Mouse (Mus musculus) spleen, postnatal 14 days (tissue): ENCODE measurements at regions not wholly inside any gene's neighbourhood (a gene's known extent, or its start where the extent isn't known, plus 50 kb on each side); places are given as distances from the start of the nearest gene placed in this dataset.
A peak's percentile ranks its signal among the peaks of the same experiment; 100 is the strongest.
"Not testable (repeated sequence)": the region's sequence is repeated elsewhere in the genome, so short reads cannot be mapped to it uniquely, and the experiment has no call there.

ENCODE experiments used
- DNase-seq, 2 experiments: peaks; one replicate each; pipeline ENCODE4 v3.0.0; 2021 to 2022; ENCODE audit warnings: low spot score in 2 of 2

DNA sequence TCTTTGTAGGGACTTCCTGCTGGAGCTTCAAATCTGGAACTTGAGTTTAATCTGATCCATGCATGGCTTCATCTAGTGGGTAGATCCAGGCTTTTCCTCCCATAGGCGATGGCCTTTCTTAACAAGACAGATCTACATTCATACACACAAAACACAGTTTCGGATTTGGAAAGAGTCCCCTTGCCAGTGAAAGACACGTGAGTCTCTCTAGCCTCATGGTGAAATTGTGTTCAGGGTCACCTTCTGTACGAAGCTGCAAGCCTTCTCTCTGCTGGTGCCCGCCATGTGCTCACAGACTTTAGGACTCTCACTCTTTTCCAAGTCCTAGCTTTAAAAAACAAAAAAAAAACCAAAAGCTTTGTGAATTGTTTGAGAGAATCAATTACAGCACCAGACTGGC is 51.4 kb upstream of the Dlx2 start:
- DNase-seq, result no peak

DNA sequence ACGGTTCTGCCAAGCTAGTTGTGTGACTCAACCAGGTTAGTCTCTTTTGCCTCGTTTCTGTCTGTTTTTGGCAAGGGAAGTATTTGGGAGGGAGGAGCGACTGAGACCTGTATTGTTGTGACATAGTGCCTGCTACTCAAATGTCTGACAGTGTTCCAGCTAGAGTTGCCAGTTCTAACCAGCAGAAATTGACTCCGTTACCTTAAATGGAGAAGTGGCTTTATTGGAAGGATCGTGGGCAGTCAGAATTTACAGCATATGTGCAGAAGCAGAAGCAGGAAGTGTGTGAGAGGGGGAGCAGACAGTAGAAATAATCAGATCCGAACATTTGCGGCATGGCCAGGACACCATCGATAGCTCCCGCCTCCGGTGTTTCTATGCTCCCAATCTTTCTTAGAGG is 51.8 kb upstream of the Dlx2 start:
- no peak for DNase-seq

DNA sequence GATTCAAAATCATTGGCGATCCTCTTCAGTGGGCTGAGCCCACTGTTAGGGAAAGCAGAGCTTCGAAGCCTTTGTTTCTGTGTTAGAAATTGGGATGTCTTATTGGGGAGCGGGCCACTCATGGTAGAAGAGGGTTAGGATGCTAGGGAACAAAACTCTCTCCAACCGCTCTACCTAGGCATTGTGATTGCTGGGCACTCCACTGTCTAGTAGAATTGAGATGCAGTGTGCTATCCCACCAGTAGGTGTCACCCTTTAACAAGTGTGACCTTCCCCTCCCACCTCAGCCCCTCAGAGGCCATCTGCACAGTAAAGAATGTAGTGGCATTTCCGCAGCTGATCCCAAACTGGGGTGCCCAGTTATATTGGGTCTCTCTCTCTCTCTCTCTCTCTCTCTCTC is 52.2 kb upstream of the Dlx2 start:
- peak; percentile 32 to 76 for DNase-seq

DNA sequence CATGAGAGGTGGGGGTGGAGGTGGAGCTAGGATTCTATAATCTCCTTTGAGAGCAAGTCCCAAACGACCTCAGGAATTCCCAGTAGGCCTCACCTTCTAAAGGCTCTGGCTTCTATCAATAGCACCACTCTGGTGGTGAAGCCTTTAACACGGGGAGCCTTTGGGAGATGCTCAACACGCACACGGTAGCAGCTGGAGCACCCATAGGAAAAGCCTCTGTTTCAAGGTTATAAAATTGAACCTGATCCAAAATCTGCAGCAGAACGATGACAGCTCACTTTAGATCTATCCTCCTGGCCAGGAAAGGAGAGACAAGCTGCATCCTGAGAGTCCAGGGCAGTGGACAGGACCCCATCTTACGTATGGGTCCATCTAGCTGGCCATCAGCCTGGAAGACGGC is 53.7 kb upstream of the Dlx2 start:
- DNase-seq, result no peak

DNA sequence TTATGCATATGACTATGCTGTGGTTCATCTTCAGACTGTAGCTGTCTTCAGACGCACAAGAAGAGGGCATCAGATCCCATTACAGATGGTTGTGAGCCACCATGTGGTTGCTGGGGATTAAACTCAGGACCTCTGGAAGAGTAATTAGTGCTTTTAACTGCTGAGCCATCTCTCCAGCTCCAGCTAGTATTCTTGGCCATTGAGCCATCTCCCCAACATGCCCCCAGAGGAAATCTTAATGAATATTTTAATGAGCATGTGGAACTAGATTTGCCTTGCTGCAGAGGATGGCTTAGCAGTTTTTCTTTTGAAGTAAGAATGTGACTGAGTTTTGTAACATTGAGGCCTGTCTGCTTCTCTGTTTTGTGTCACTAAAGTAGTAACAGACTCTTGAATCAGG is 54.4 kb upstream of the Dlx2 start:
- no peak for DNase-seq

DNA sequence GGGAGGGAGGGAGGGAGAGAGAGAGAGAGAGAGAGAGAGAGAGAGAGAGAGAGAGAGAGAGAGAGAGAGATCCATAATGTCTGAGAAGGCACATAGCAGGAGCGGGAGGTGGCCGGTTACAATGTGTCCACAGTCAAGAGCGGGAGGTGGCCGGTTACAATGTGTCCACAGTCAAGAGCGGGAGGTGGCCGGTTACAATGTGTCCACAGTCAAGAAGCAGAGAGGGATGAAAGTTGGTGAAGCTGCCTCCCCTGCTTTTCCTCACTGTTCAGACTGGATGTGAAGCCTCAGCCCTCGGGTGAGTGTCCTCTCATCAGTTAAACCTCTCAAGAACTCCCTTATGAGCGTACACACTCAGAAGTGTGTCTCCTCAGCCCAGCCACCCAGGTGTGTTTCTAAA is 57.2 kb upstream of the Dlx2 start:
- DNase-seq, result not testable (repeated sequence)

DNA sequence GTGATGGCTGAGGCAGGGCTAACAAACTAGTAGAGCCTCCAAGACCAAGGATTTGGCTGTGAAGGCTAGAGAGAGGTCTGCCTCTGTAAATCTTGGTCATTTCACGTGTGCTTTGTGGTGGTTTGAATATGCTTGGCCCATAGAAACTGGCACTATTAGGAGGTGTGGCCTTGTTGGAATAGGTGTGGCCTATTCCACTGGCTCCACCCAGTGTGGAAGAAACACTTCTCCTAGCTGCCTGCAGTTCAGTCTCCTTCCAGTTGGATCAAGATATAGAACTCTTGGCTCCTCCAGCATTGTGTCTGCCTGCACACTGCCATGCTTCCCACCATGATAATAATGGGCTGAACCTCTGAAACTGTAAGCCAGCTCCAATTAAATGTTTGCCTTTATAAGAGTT is 59.1 kb upstream of the Dlx2 start:
- no peak for DNase-seq

DNA sequence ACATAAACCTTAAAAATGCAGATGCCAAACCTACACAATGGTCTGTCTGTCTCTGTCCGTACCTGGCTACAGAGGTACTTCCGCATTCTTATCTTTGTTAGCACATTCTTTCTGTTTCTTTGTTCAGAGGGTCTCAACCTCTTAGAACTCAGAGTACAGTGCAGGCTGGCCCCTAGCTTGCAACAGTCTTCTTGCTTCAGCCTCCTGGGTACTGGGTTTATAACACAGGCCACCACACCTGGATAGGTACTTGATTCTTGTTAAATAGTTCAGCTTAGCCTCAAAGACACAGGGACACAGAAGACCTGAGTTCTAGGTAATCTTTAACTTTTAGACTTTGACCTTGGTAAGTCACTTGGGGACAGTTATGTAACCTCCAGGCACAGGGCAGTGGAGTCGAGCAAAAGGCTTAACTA is 60.5 kb upstream of the Dlx2 start:
- no peak for DNase-seq

DNA sequence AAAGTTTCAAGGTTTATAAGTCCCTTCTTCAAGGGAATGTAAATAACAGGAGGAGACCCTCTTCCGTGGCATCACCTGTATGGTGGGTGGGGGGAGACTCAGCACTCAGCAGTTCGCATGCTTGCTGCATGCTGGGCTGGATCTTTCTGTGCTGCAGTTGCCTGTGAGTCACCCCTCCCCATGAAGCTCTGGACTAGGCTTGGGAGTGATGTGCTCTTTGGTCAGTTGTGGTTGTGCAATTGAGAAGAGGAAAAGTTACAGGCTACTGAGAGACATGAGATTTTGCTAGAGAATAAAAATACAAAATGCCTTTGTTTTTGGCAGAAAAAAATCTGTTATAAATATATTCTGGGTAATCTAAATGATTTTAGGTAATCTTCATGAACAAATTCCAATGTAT is 66.7 kb upstream of the Dlx2 start:
- DNase-seq, result no peak

DNA sequence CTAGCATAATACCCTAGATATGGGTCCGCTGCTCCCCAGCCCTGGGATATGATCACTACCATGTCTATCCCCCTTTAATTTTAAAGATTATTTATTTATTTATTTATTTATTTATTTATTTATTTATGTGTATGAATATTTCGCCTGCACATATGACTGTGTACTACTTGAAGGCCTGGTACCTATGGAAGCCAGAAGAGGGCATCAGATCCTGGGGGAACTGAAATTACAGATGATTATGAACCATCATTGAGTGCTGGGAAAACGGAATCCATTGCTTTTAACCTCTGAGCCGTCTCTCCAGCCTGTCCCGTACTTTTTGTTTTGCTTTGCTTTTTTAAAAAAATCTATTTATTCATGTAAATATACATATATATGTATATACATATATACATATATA is 70.0 kb upstream of the Dlx2 start:
- DNase-seq, result no peak

DNA sequence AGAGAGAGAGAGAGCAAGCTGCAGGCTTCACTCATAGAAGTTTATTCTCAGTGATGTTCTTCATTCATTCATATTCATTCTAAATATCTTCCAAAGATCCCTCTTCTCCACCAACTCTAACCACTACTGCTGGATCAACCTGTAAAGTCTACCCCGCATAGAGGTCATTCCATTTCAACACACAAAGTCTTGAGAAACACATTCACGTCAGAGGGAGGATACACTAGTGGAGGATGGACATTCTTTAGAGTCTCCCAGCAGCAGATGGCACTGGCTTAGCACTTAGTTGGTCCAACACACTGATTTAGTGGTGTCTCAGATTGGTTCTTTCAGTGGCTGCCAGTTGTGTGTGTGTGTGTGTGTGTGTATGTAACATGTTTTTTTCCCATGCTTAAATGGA is 74.9 kb upstream of the Dlx2 start:
- DNase-seq, result no peak

DNA sequence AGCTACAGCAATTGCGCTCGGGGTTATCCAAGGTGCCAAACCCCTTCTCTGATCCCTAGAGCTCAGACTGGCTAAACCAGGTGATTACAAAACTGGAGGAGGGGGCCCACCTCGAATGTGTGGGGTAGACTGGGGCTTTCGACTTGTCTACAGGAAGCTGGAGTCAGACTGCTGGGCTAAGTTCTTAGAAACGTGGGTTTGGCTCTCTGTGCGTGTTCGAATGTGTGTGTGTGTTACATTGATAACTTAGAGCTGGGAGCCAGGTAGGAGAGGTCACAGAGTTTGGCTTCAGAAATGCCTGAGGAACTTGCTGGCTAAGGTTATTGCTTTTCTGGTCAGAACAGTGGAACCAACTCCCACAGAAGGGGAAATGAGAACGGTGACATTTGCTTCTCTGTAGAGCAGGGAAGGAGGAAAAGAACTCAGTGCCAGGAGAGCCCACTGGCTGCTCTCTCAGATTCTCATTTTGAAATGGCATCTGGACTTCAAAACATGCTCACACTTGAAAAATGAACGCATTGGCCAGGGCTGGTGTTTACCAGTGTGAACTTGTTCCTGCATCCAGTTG is 76.1 kb upstream of the Dlx2 start:
- no peak for DNase-seq

DNA sequence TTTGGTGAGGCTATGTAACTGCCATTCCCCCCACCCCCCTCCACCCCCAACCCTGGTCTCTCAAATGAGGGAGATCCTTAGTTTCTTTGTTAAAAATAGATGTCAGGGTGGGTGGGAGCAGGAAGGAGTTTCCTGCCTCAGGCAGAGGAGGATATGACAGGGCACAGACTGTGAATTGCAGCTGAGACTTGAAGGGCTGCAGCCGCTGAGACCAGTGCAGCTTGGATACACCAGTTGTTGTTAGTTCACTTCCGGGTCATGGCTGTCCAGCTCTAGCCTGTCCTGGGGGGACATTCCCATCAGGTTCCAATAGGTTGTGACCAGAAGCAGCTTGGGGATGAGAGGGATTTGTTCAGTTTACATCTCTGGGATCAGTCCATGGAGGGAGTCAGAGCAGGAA is 76.6 kb upstream of the Dlx2 start:
- DNase-seq, result no peak

DNA sequence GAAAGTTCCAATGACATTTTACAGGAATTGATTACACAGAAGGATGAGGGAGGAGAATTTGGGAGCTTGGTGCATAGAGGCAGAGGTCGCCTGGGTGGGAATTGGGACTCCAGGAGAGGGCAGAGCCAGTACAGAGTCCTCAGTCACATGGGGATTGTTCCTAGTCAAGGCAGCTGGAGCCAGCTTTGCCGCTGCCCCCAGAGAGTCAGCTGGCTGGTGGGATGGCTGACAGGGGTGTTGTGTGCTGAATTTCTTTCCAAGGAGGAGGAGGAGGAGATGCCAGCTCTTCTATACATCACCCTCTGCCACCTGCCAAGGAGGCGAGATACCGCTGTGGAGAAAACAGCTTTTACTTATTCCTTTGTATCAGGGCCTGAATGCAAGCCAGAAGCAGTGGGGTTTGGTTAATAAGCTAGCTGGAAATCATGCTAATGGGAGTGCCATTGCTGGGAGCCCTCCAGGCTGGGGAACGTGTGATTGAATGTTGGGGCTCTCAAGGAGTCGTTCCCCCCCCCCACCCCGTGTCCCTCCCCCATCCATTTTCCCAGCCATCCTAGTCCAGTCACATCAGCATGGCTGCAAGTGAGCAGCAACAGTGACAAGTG is 78.8 kb upstream of the Dlx2 start:
- no peak for DNase-seq

DNA sequence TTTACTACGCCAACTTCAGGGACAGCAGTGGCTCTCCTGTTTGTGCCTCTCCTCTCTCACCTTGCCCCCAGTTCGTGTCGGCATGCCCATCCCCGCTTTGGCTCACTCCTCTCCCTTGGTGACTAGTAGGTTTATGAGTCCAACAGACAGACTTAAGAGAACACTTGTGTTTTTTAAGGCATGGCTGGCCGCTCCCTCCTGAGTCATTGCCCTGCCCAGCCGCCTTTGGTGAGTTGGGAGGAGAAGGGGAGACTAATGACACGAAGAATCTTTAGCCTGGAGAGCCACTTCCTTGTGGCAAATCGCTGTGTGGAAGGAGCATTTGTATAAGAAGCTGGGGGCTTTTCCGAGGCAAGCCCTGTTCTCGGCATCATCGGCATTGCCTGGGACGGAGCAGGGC is 79.8 kb upstream of the Dlx2 start:
- no peak for DNase-seq

DNA sequence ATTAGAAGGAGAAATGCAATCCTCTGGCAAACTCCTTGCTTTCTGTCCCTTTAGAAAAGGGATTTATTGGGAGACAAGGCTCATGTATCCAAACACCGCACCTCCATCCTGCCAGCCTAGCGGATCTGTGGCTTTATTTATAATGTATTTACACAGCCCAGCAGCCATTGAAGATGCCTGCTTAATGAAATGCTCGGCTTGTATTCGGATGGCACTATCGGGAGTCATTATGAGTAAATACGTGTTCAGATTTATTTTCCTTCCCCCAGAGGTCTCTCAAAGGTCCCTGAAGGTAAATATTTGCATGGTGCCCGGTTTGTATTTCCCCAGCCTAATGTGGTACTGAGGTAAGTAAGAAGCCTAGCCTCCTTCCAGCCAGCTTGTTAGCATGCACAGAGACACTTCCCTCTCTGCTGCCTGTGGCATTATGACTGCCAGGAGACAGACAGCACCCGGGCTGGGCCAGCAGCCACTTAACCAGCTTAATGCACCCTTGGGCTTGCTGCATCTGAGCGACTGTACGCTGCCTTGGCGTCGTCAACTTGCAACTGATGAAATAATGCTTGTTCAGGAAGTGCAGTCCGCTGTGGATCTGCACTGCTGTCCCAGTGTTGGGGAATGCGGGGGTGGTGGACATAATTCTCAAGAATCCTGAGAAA is 80.7 kb upstream of the Dlx2 start:
- DNase-seq, result no peak

DNA sequence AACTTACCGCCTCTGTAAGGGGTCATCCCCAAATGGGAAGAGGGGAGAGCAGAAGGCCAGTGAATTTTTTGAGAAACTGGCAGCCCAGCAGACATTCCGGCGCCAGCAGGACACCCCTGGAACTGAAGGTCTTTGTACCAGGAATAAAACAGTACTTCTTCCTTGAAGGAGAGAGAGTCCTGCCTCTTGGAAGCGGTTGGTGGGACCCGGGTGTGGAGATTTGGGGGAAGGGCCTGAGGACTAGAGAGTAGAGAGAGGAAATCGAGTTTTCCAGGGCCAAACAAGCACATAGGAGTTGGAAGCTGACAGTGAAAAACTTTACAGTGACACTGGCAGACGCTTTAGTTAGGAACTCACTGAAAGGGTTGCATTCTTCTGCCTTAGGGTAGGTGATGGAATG is 82.3 kb upstream of the Dlx2 start:
- no peak for DNase-seq

DNA sequence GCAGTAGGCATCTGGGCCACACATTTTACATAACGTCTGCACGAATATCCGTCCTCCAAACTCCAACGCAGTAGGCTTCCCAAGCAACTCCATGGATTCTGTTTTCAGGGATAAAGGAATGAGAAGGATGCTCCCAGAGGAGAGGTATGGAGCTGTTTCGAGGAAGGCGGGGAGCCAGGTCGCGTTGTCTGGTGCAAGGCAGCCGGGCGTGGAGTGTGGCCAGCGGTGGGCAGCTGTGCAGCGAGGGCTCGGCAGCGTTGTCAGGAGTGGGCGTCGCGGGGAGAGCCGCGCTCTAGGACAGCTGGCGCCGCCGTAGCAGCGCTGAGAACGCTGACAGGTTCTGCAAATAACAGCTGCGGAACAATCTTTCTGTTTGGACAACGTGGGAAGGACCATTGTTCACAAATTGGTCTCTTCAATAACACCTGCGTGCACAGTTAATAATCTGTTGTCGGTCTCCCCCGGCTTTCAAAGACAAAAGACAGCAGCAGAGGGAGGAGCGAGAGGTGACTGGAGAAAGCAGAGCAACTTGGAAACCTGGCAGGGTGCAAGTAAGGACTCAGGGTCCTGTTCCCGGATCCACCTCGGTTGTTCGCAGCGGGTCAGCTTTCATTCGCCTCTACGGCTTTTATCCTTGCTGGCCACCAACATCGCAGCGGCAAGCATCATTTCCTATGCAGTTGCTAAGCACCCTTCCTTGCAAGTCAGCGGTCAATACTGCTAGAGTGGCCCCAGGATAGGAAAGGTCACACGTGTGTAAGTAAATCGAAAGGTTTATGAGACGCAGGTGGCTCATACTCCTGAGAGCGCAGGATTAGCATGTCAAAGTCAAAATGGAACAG is 83.0 kb upstream of the Dlx2 start:
- no peak for DNase-seq

DNA sequence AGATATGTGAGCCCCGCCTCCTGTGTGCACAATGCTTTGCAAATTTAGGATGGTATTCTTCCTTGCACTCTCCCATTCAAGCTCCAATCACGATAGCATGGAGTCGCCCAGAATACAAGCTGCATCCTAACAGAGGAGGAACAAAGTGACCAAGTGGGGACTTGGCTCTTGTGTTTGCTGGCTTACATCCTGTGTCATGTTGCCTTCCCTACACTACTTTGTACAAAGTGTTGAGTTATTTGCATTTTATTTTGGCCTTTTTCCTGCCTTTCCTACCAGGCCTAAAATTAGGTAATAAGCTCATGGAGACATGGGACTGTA is 83.5 kb upstream of the Dlx2 start:
- no peak for DNase-seq

DNA sequence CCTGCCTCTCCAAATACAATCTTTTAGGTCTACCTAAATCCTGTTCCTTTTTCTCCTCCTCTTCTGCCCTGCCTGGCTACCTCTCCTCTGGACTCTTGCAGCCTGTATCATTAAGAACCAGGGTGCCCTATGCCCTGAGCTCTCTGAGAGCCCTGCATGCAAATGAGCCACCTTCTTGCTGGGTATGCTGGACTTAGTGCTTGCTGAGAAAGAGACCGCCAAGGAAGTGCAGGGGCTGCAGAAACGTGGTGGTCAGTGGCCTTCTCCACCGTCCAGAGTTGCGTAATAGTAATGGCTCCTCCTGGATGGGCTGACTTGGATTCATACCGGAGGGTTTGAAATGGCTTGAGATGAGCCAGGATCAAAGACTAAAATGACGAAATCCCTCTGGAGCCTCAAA is 86.9 kb upstream of the Dlx2 start:
- no peak for DNase-seq

DNA sequence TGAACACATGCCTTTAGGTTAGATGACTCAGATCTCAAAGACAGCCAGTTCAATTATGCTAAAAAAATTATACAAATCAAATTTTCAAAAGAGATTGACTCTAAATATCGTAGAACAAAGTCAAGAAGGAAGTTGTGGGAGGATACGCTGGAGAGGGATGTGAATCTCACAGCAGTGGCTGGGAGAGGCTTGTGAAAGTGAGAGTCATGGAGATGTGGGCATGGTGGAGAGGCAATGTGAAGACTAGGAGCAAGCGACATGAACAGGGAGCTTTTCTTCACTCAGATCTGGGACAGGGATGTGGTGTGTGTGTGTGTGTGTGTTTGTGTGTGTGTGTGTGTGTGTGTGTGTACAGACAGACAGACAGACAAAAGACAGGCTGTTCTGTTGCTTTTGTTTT is 87.9 kb upstream of the Dlx2 start:
- no peak for DNase-seq

DNA sequence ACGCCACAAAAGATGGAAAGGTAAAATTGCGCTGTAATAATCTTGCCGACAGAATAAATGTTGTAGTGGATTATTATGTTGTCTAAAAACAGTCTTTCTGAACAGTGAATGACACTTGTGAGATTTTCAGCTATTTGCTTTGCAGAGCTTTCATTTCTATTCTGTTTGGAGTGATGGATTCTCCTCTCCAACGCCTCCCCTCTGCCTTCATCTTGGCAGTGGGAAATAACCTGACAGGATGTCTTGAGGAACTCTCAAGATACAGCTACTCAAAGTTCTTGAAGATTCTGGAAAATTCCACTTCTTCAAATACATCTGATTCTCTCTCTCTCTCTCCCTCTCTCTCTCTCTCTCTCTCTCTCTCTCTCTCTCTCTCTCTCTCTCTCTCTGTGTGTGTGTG is 89.6 kb upstream of the Dlx2 start:
- DNase-seq, result no peak

DNA sequence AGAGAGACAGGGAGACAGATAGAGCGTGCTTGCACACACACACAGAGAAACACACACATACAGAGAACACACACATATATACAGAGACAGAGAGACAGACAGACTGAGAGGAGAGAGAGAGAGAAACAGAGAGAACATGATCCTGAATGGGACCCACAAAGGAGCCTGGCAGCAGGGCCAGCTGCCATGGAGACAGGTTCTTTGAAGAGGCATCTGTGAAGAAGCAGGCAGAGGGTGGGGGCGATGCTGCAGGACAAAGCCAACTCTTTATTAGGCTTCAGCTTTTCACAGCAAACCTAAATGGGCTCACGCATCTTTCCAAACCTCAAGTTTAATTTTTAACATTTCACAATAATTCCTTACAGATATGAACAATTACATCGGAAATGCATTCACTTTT is 90.0 kb upstream of the Dlx2 start:
- DNase-seq, result no peak
